Mouse (Mus musculus): Measurements from ENCODE around the gene Olfr467. TPM values are rescaled to one million over a fixed set of nuclear protein-coding genes. Genes with fewer than 3 reads are reported as not detected.
"Not testable (repeated sequence)": the region's sequence is repeated elsewhere in the genome, so short reads cannot be mapped to it uniquely, and the experiment has no call there.

Gene Olfr467
- not detected in 2 replicates for total RNA-seq (2017)

DNA sequence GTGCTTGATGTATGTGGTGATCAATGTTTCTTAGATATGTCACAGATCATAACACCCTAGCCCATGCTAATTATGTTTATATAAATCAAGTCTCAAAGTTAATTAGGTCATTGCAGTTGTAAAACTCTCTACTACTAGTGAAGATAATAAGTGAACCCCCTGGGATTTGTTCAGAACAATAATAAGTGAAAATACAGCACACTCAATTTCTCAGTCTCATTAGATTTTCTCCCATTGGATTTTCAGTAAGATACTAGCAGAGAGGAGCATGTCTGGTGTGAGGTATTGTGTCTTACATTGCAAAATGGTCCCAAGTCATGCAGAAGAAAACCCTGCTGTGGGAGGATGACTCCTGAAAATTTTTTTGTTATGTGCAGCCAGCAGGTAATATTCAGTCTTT, at the start of gene Olfr467:
Gene Olfr467 (plus strand): TSS at position 301 of the 400 bp plus-strand sequence.
- no peak for ATAC-seq (replicated peaks in 1 of 2; ENCODE audit: insufficient read depth in 1 of 2, low FRiP score in 2 of 2, low TSS enrichment in 1 of 2, low read depth in 1 of 2, poor library complexity in 2 of 2, severe bottlenecking in 2 of 2)

GRCm38 (mm10) chr7:107770812-107771211, 41.3 kb upstream of the Olfr467 start:
- ATAC-seq (replicated peaks in 1 of 2; ENCODE audit: insufficient read depth in 1 of 2, low FRiP score in 2 of 2, low TSS enrichment in 1 of 2, low read depth in 1 of 2, poor library complexity in 2 of 2, severe bottlenecking in 2 of 2), result no peak

GRCm38 (mm10) chr7:107778216-107778615, 33.8 kb upstream of the Olfr467 start:
- ATAC-seq (replicated peaks in 1 of 2; ENCODE audit: insufficient read depth in 1 of 2, low FRiP score in 2 of 2, low TSS enrichment in 1 of 2, low read depth in 1 of 2, poor library complexity in 2 of 2, severe bottlenecking in 2 of 2), result no peak

GRCm38 (mm10) chr7:107779611-107780010, 32.5 kb upstream of the Olfr467 start:
- ATAC-seq (replicated peaks in 1 of 2; ENCODE audit: insufficient read depth in 1 of 2, low FRiP score in 2 of 2, low TSS enrichment in 1 of 2, low read depth in 1 of 2, poor library complexity in 2 of 2, severe bottlenecking in 2 of 2), result no peak

GRCm38 (mm10) chr7:107787977-107788620, 24.0 kb upstream of the Olfr467 start:
- ATAC-seq (replicated peaks in 1 of 2; ENCODE audit: insufficient read depth in 1 of 2, low FRiP score in 2 of 2, low TSS enrichment in 1 of 2, low read depth in 1 of 2, poor library complexity in 2 of 2, severe bottlenecking in 2 of 2), result peak; percentile 62 to 74; a peak in 2 of 4 replicates

- ATAC-seq (replicated peaks in 1 of 2; ENCODE audit: insufficient read depth in 1 of 2, low FRiP score in 2 of 2, low TSS enrichment in 1 of 2, low read depth in 1 of 2, poor library complexity in 2 of 2, severe bottlenecking in 2 of 2), result no peak
Observed at GRCm38 (mm10) chr7:107796500-107796899, 15.6 kb upstream of the Olfr467 start.

DNA sequence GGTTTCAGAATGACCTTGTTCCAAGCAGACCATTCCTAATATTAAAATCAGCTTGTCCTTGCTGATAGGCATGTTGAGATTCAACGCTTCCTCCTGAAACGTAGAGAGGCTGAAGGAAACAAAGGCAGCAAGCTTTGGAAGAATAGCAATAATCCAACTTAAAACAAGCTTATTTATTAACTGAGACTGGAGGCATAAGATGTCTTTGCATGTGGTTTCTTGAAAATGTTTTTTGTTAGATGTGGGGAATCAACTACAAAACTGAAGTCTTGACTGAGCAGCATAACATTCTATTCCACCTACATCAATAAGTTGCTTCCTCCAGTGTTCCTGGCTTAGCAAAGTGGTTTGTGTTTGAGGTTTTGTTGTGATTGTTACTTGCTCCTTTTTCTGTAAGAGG, 11.0 kb upstream of the Olfr467 start, which contains the start of gene Ovch2:
Gene Ovch2 (minus strand): TSS at position 101 of the 400 bp plus-strand sequence.
- no peak for ATAC-seq (replicated peaks in 1 of 2; ENCODE audit: insufficient read depth in 1 of 2, low FRiP score in 2 of 2, low TSS enrichment in 1 of 2, low read depth in 1 of 2, poor library complexity in 2 of 2, severe bottlenecking in 2 of 2)

- ATAC-seq (replicated peaks in 1 of 2; ENCODE audit: insufficient read depth in 1 of 2, low FRiP score in 2 of 2, low TSS enrichment in 1 of 2, low read depth in 1 of 2, poor library complexity in 2 of 2, severe bottlenecking in 2 of 2), result no peak
Observed at GRCm38 (mm10) chr7:107802138-107802537, 9.9 kb upstream of the Olfr467 start.

DNA sequence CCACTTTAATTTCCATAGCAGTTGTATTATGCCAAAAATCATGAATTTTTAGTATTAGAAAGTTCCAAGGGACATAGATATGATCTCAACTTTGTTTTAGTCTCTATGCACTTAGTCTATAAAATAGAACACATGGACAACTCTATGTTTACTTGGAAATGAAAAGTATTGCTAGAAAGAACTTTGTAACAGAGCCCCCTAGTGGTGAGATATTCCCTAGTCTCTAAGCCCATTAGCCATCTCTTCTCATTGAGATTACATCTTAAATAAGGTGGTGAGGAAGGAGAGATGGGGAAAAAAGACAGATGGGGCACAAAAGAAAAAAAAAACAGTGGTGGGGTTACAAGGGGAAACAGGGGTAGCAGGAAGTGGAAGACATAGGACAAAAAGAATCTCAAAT, 7.4 kb downstream of the Olfr467 start:
- ATAC-seq (replicated peaks in 1 of 2; ENCODE audit: insufficient read depth in 1 of 2, low FRiP score in 2 of 2, low TSS enrichment in 1 of 2, low read depth in 1 of 2, poor library complexity in 2 of 2, severe bottlenecking in 2 of 2), result 0 out of 4 replicates have a peak, but pooled peaks of 1 of the 2 experiments have one; percentile 27

DNA sequence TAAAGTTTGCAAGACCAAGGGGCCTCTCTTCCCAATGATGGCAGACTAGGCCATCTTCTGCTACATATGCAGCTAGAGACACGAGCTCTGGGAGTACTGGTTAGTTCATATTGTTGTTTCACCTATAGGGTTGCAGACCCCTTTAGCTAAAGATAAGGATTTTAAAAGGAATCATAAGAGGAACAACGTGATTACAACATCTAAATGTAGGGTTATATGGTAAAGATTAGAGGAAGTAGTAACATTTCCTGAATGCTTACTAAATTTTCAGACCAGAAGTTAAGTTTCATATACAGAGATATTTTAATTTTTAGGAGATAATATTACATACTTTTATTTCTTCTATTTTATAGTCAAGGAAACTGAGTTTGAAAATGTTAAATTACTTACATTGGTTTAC, 11.8 kb downstream of the Olfr467 start:
- ATAC-seq (replicated peaks in 1 of 2; ENCODE audit: insufficient read depth in 1 of 2, low FRiP score in 2 of 2, low TSS enrichment in 1 of 2, low read depth in 1 of 2, poor library complexity in 2 of 2, severe bottlenecking in 2 of 2), result not testable (repeated sequence)

DNA sequence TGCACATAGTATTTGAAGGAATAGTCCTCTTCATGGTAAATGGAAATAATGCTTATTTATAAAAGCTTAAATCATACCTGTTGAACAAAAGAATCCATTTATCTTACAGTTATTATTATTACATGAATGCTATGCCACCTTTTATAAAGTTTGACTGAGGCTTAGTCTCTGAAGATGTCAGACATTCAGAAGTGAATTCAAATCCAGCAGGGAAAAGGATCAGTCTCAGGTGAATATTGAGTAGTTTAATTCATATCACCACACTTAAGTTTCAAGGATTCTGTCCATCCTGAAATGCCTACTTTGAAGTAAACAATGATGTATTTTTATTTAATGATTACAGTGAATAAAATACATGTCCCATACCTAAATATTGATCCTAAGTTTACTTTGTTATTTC, 13.4 kb downstream of the Olfr467 start, which contains the start of gene Olfr469:
Gene Olfr469 (minus strand): TSS at position 101 of the 400 bp plus-strand sequence.
- not testable (repeated sequence) for ATAC-seq (replicated peaks in 1 of 2; ENCODE audit: insufficient read depth in 1 of 2, low FRiP score in 2 of 2, low TSS enrichment in 1 of 2, low read depth in 1 of 2, poor library complexity in 2 of 2, severe bottlenecking in 2 of 2)

GRCm38 (mm10) chr7:107841719-107842118, 29.7 kb downstream of the Olfr467 start:
- ATAC-seq (replicated peaks in 1 of 2; ENCODE audit: insufficient read depth in 1 of 2, low FRiP score in 2 of 2, low TSS enrichment in 1 of 2, low read depth in 1 of 2, poor library complexity in 2 of 2, severe bottlenecking in 2 of 2), result peak in 1 of 2 experiments; percentile 51; a peak in 2 of 4 replicates

- ATAC-seq (replicated peaks in 1 of 2; ENCODE audit: insufficient read depth in 1 of 2, low FRiP score in 2 of 2, low TSS enrichment in 1 of 2, low read depth in 1 of 2, poor library complexity in 2 of 2, severe bottlenecking in 2 of 2), result not testable (repeated sequence)
Observed at GRCm38 (mm10) chr7:107847390-107847789, 35.3 kb downstream of the Olfr467 start, which contains the start of gene Olfr470. Gene Olfr470, minus strand, starts transcription at chr7:107847490.

Other genes with a start within 250 kb of the Olfr467 start
- 0.31 TPM in 1 of 2 replicates, not detected in the other for gene Olfml1, start 244.8 kb upstream of the Olfr467 start, total RNA-seq (2017)
- 13.7 and 14.3 TPM in 2 replicates for gene Ppfibp2, start 217.1 kb upstream of the Olfr467 start, total RNA-seq (2017)
- not detected in 2 replicates for gene 5330417H12Rik, start 187.1 kb upstream of the Olfr467 start, total RNA-seq (2017)
- not detected in 2 replicates for gene Cyb5r2, start 54.2 kb upstream of the Olfr467 start, total RNA-seq (2017)
- gene Ovch2, start 11.1 kb upstream of the Olfr467 start, total RNA-seq (2017), result not detected in 2 replicates
- not detected in 2 replicates for gene Olfr469, start 13.3 kb downstream of the Olfr467 start, total RNA-seq (2017)
- not detected in 2 replicates for gene Olfr470, start 35.2 kb downstream of the Olfr467 start, total RNA-seq (2017)
- gene Olfr472, start 85.6 kb downstream of the Olfr467 start, total RNA-seq (2017), result not detected in 2 replicates
- gene Olfr473, start 118.2 kb downstream of the Olfr467 start, total RNA-seq (2017), result not detected in 2 replicates
- not detected in 2 replicates for gene Olfr474, start 142.4 kb downstream of the Olfr467 start, total RNA-seq (2017)
- gene Olfr476, start 152.5 kb downstream of the Olfr467 start, total RNA-seq (2017), result not detected in 2 replicates
- gene Olfr477, start 174.4 kb downstream of the Olfr467 start, total RNA-seq (2017), result not detected in 2 replicates
- not detected in 2 replicates for gene Olfr478, start 221.7 kb downstream of the Olfr467 start, total RNA-seq (2017)
- gene Olfr479, start 238.4 kb downstream of the Olfr467 start, total RNA-seq (2017), result not detected in 2 replicates

Measured in hematopoietic stem cell, adult 5-6 weeks (primary cell).